Mouse (Mus musculus) CH12.LX (cell line): ENCODE measurements around the gene Rasl11b. TPM values are rescaled to one million over a fixed set of nuclear protein-coding genes. Genes with fewer than 3 reads are reported as not detected.

Source experiments
- DNase-seq: peaks from one replicate; pipeline ENCODE4 v3.0.0-alpha.2; 2013; ENCODE audit errors: extremely low read depth
- H3K27ac ChIP-seq: 2 replicates; pipeline ENCODE4 v1.5.1; 2012; ENCODE audit warnings: low read depth, mild to moderate bottlenecking, control low read depth, moderate library complexity; ENCODE audit not compliant: insufficient read depth
- H3K27me3 ChIP-seq: replicated peaks from 2 replicates; pipeline ENCODE3; 2012; ENCODE audit warnings: inconsistent platforms
- H3K36me3 ChIP-seq, 2 experiments: replicated peaks in 1 of 2; 2 replicates each; pipeline versions ENCODE3 to v1.6.1; 2012; ENCODE audit warnings: inconsistent platforms in 1 of 2, low read length in 1 of 2, mild to moderate bottlenecking in 1 of 2, mixed read lengths in 1 of 2, moderate library complexity in 1 of 2; ENCODE audit not compliant: control insufficient read depth in 1 of 2, insufficient read depth in 1 of 2
- H3K4me1 ChIP-seq, 2 experiments: 2 replicates each; pipeline ENCODE4 v1.6.1; 2012; ENCODE audit warnings: inconsistent platforms in 1 of 2, moderate library complexity in 1 of 2; ENCODE audit not compliant: insufficient read depth in 2 of 2, control insufficient read depth in 1 of 2
- H3K4me2 ChIP-seq: 2 replicates; pipeline ENCODE4 v1.6.1; 2012; ENCODE audit warnings: low read depth, mild to moderate bottlenecking, control low read depth; ENCODE audit not compliant: poor library complexity, insufficient read depth, severe bottlenecking
- H3K4me3 ChIP-seq, 3 experiments: fragments of 150-350 bp in 1 of 3; sonication (generic) in 1 of 3; replicated peaks in 1 of 3; 2 replicates each; pipeline versions ENCODE3 to v1.5.1; 2011 to 2012; ENCODE audit warnings: low read depth in 2 of 3, low read length in 2 of 3, mild to moderate bottlenecking in 2 of 3, moderate library complexity in 2 of 3, control low read depth in 1 of 3, improper control_type of control experiment in 1 of 3, inconsistent platforms in 1 of 3, mixed read lengths in 1 of 3; ENCODE audit not compliant: poor library complexity in 1 of 3
- H3K79me2 ChIP-seq: replicated peaks from 2 replicates; pipeline ENCODE4 v1.6.1; 2012; ENCODE audit warnings: mild to moderate bottlenecking, moderate library complexity; ENCODE audit not compliant: control insufficient read depth, poor library complexity, insufficient read depth, severe bottlenecking; ENCODE audit errors: extremely low read depth
- H3K9ac ChIP-seq: 2 replicates; pipeline ENCODE4 v1.6.1; 2012; ENCODE audit warnings: low read depth, mild to moderate bottlenecking, control low read depth, moderate library complexity; ENCODE audit not compliant: insufficient read depth
- H3K9me3 ChIP-seq: replicated peaks from 2 replicates; pipeline ENCODE3; 2012; ENCODE audit warnings: low read length, inconsistent platforms, mixed read lengths
- BHLHE40 ChIP-seq: IDR thresholded peaks from 2 replicates; pipeline ENCODE4 v1.6.1; 2011; ENCODE audit warnings: mild to moderate bottlenecking, low read depth, low read length, improper control_type of control experiment
- CHD1 ChIP-seq: IDR thresholded peaks from 2 replicates; pipeline ENCODE4 v1.6.1; 2012; ENCODE audit warnings: low read depth, low read length, improper control_type of control experiment, inconsistent platforms
- ELF1 ChIP-seq: IDR thresholded peaks from 2 replicates; pipeline ENCODE4 v1.6.1; 2014; ENCODE audit warnings: low read depth, mild to moderate bottlenecking, inconsistent platforms, low read length, improper control_type of control experiment
- ETS1 ChIP-seq: conservative IDR thresholded peaks from 2 replicates; pipeline ENCODE4 v1.6.1; 2012; ENCODE audit warnings: low read depth, mild to moderate bottlenecking, inconsistent platforms, low read length, improper control_type of control experiment, moderate library complexity
- GABPA ChIP-seq: IDR thresholded peaks from 2 replicates; pipeline ENCODE4 v1.6.1; 2012; ENCODE audit warnings: low read depth, low read length, improper control_type of control experiment, inconsistent platforms; ENCODE audit not compliant: insufficient replicate concordance
- JUN ChIP-seq: IDR thresholded peaks from 2 replicates; pipeline ENCODE4 v1.6.1; 2011; ENCODE audit warnings: low read depth, mild to moderate bottlenecking, low read length, improper control_type of control experiment, moderate library complexity; ENCODE audit not compliant: insufficient read depth
- JUND ChIP-seq: conservative IDR thresholded peaks from 2 replicates; pipeline ENCODE4 v1.6.1; 2011; ENCODE audit warnings: low read depth, low read length, improper control_type of control experiment
- MAZ ChIP-seq: IDR thresholded peaks from 2 replicates; pipeline ENCODE4 v1.6.1; 2012; ENCODE audit warnings: low read depth, mild to moderate bottlenecking, inconsistent platforms, low read length, improper control_type of control experiment, moderate library complexity
- MEF2A ChIP-seq: IDR thresholded peaks from 2 replicates; pipeline ENCODE4 v1.6.1; 2014; ENCODE audit warnings: low read depth, mild to moderate bottlenecking, inconsistent platforms, low read length, improper control_type of control experiment, borderline replicate concordance
- MXI1 ChIP-seq: IDR thresholded peaks from 2 replicates; pipeline ENCODE4 v1.6.1; 2011; ENCODE audit warnings: mild to moderate bottlenecking, low read depth, low read length, improper control_type of control experiment
- NELFE ChIP-seq: IDR thresholded peaks from 2 replicates; pipeline ENCODE4 v1.6.1; 2011; ENCODE audit warnings: low read depth, low read length, improper control_type of control experiment
- POLR2A ChIP-seq: IDR thresholded peaks from 2 replicates; pipeline ENCODE4 v1.6.1; 2011; ENCODE audit warnings: low read depth, mild to moderate bottlenecking, improper control_type of control experiment, low read length
- POLR2AphosphoS2 ChIP-seq: IDR thresholded peaks from 2 replicates; pipeline ENCODE4 v1.6.1; 2011; ENCODE audit warnings: low read depth, low read length, improper control_type of control experiment
- RAD21 ChIP-seq: IDR thresholded peaks from 2 replicates; pipeline ENCODE4 v1.6.1; 2011; ENCODE audit warnings: low read depth, mild to moderate bottlenecking, low read length, improper control_type of control experiment, moderate library complexity
- RCOR1 ChIP-seq: conservative IDR thresholded peaks from 2 replicates; pipeline ENCODE4 v1.6.1; 2012; ENCODE audit warnings: low read depth, mild to moderate bottlenecking, inconsistent platforms, low read length, improper control_type of control experiment
- SMC3 ChIP-seq: IDR thresholded peaks from 2 replicates; pipeline ENCODE4 v1.6.1; 2011; ENCODE audit warnings: low read depth, low read length, improper control_type of control experiment
- ZC3H11A ChIP-seq: IDR thresholded peaks from 2 replicates; pipeline ENCODE4 v1.6.1; 2012; ENCODE audit warnings: low read depth, mild to moderate bottlenecking, inconsistent platforms, low read length, improper control_type of control experiment
- ZKSCAN1 ChIP-seq: IDR thresholded peaks from 2 replicates; pipeline ENCODE4 v1.6.1; 2012; ENCODE audit warnings: low read depth, inconsistent platforms, low read length, improper control_type of control experiment, borderline replicate concordance
- ZMIZ1 ChIP-seq: IDR thresholded peaks from 2 replicates; pipeline ENCODE4 v1.6.1; 2012; ENCODE audit warnings: low read depth, mild to moderate bottlenecking, inconsistent platforms, low read length, improper control_type of control experiment
- dilution Hi-C: fragments of 300-500 bp; cut with MboI; formaldehyde crosslinking; loops from 2 replicates; pipeline ENCODE4 v1.14.3; 2020; ENCODE audit warnings: low sequenced_read_pairs; ENCODE audit not compliant: extremely low pct_unique_long_range_greater_than_20kb, extremely low pct_ligation_motif_present
- in situ Hi-C: fragments of 300-500 bp; cut with MboI; formaldehyde crosslinking; loops from 3 replicates; pipeline ENCODE4 v1.14.3; 2019; ENCODE audit warnings: low sequenced_read_pairs, low pct_ligation_motif_present, low pct_unique_long_range_greater_than_20kb, mixed read lengths
- polyA plus RNA-seq: library from polyadenylated mRNA; unstranded; fragments of >175 nt; gene quantifications from 2 replicates; pipeline ENCODE4 v1.2.1, GENCODE M21; 2012; ENCODE audit warnings: low read depth; ENCODE audit not compliant: insufficient read length
- total RNA-seq, 2 experiments: library from RNA; depleted of rRNA; stranded (reverse); fragments of 300-350 nt in 1 of 2; fragments of >200 nt in 1 of 2; gene quantifications; 2 replicates each; pipeline ENCODE4 v1.2.3; 2012 to 2014

Rasl11b gene
- total and polyA plus RNA-seq, 3 experiments = 0.21 to 2.7 (median 0.60) TPM

- no peak for TF ChIP-seq MXI1
- TF ChIP-seq MAZ = no peak
- no peak for TF ChIP-seq RCOR1
- TF ChIP-seq JUN = no peak
- no peak for TF ChIP-seq SMC3
- no peak for TF ChIP-seq ZKSCAN1
- TF ChIP-seq POLR2AphosphoS2 = no peak
- no peak for TF ChIP-seq CHD1
- TF ChIP-seq ZC3H11A = no peak
- no peak for TF ChIP-seq ETS1
- no peak for TF ChIP-seq GABPA
- no peak for TF ChIP-seq POLR2A
- no peak for TF ChIP-seq ZMIZ1
- no peak for TF ChIP-seq JUND
- no peak for TF ChIP-seq NELFE
- TF ChIP-seq RAD21 = no peak
- no peak for TF ChIP-seq BHLHE40
- no peak for TF ChIP-seq MEF2A
- no peak for TF ChIP-seq ELF1
- in situ Hi-C loops = no loop called here
Observed at GRCm38 (mm10) chr5:74245641-74246145, 50.6 kb downstream of the Rasl11b start.

GRCm38 (mm10) chr5:74246453-74246852 is 51.4 kb downstream of the Rasl11b start:
- no peaks in the 10 kb centered on the region for H3K27me3 ChIP-seq
- DNase-seq = no peak
- H3K4me2 ChIP-seq = no peak overlapping the region
- no peaks in the 10 kb centered on the region for H3K9me3 ChIP-seq
- no peaks in the 10 kb centered on the region for H3K79me2 ChIP-seq
- no peak overlapping the region for H3K27ac ChIP-seq
- peaks cover 0 to 11% of the 10 kb centered on the region in 2 experiments; a peak in 1 of 4 replicates for H3K4me1 ChIP-seq
- in situ Hi-C loops (no loop called here), dilution Hi-C loops (no loop called here)
- H3K4me3 ChIP-seq = no peak overlapping the region
- H3K9ac ChIP-seq = no peak overlapping the region
- no peaks in the 10 kb centered on the region for H3K36me3 ChIP-seq
- TF ChIP-seq JUND (no peak), ZC3H11A (no peak), NELFE (no peak), ELF1 (no peak)
- TF ChIP-seq, all 38 proteins: peak for 0

More at GRCm38 (mm10) chr5:74245641-74246145, 50.6 kb downstream of the Rasl11b start:
- H3K4me1 ChIP-seq = peaks cover 0 to 11% of the 10 kb centered on the region in 2 experiments; a peak in 1 of 4 replicates
- H3K79me2 ChIP-seq = no peaks in the 10 kb centered on the region
- H3K27ac ChIP-seq = no peak overlapping the region
- no peak overlapping the region for H3K4me2 ChIP-seq
- DNase-seq = no peak
- no peaks in the 10 kb centered on the region for H3K9me3 ChIP-seq
- H3K4me3 ChIP-seq = no peak overlapping the region
- H3K36me3 ChIP-seq = no peaks in the 10 kb centered on the region
- H3K27me3 ChIP-seq = no peaks in the 10 kb centered on the region
- dilution Hi-C loops = no loop called here
- H3K9ac ChIP-seq = no peak overlapping the region
